Mouse (Mus musculus) frontal cortex, postnatal 14 days (tissue): ENCODE results near the gene Casc3.

Source experiments
- DNase-seq, 2 experiments: peaks; one replicate each; pipeline ENCODE4 v3.0.0; 2022; ENCODE audit warnings: low spot score in 2 of 2

Casc3 gene

DNA sequence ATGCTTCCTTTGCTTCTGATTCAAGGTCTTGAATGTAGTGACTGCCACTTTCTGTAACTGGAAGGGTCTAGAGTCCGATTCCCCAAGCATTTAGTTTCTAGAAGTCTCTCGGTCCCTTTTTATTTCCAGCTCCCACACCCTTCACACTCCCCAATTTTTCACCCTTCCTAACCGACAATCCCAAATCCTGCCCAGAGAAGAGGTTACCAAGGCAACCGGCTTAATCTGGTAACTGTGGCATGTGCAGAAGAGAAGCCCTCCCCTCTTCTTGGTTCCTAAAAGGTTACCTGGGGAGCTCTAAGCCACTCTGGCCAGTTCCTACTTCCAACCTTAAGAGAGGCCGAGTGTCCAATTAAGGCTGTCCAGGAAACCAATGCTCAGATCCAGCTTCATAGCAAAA lies 30.6 kb downstream of the Casc3 start:
- DNase-seq: no peak

DNA sequence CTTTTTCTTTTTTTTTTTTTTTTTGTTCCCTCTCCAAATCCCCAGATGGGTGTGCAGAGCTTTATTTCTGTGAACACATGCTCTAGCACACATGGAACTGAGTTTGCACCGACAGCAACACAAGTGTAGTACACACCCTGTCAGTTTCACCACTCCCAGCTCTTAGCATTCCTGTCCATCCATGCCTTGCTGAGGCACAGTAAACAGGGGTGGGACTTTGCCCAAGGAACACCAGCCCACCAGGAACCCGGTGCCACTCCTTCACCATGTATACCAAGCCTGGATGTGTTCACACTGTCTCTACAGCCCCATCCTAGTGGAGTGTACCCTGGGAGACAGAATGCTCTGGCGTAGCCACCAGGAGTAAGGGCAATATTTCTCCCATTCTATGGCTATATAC lies 31.0 kb downstream of the Casc3 start:
- no peak for DNase-seq

DNA sequence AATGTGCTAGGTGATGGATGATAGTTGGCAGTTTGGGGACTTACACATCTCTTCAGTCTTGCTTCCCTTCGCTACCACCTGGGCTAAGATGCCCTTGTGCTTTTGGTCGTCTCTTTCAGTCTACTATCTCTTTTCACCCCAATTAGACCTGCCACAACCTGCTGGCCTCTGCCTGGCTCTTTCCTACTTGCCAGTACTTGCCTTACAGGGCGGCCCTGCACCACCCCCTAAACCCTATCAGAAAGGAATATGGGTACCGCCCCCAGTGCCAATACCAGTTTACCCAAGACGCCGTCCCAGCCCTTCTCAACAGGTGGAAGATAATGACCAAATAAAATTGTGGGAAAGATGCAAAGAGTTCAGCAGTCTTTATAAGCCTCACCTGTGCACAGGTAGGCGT lies 31.4 kb downstream of the Casc3 start:
- DNase-seq: no peak

DNA sequence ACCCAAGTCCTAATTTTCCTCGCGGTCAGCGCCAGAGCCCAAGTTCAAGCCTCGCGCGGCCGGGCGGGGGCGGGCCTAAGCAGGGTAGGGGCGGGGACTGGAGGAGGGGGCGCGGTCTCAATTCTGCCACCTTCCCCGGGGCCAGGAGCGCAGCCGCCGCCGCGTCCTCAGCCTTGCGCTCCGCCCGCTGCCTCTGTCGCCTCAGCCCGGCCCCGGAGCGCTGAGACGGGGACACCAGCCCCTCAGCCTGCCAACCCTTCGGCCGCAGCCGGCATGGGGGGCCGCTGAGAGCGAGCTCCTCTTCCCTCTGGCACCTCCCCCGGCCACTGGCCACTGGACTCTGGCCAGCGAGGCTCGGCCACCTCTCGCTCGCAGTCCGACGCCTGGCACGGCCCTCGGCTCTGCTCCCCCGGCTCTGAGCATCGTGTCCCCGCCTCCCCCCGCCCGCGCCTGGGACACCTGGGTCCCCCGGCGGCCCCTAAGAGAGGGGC lies 32.0 kb downstream of the Casc3 start, which contains the start of gene Rapgefl1:
TSS of gene Rapgefl1 (plus strand) at position 135 of the 491 bp plus-strand sequence.
- DNase-seq: peak in 1 of 2 experiments; percentile 73

DNA sequence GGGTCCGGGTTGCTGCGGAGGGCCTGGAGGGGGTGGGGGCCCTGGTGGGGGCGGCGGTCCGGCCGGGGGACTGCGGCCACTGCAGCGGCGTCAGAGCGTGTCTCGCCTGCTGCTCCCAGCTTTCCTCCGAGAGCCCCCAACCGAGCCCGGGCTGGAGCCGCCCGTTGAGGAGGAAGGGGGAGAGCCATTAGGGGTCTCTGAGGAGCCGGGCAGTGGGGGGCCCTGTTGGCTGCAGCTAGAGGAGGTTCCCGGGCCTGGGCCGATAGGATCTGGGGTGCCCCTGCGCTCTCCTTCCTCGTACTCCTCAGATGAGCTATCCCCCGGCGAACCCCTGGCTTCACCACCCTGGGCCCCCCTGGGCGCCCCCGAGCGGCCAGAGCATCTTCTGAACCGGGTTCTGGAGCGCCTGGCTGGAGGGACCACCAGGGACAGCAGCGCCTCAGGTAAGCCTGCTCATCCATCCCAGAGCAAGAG lies 32.6 kb downstream of the Casc3 start:
- no peak for DNase-seq

DNA sequence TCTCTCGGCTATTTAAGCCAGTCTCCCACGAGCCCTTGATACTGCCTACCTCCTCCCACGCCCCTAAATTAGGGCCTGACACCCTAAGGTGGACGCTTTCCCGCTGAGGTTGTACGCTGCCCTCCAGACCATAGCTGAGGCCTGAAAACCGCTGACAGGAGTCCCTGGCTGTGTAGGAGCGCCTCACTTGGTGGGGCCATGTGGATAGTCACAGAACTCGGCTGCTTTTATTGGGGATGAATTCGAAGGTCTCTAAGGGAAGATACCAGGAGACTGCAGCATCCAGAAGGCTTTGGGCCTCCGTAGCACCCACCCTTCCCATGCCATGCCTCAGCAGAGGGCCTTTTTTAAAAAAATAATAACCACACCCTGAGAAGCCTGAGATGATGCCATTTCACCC lies 33.2 kb downstream of the Casc3 start:
- DNase-seq: no peak

DNA sequence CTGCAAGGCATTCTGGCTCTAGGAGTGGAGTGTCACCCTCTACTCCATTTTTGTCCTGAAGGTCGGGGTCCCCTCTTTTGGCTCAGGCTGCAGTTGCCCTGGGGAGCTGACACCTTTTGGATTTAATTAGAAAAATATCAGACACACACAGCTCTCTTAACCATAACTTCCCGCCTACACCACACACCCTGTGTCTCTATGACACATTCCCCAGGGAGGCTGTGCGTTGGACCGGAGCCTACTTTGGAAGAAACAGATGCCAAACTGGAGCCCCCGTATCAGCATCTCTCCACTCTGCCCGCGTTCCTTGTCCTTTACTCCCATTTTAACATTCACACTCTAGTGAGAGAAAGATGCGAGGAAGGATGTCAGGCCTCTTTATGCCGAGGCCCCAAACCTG lies 33.8 kb downstream of the Casc3 start:
- no peak for DNase-seq

DNA sequence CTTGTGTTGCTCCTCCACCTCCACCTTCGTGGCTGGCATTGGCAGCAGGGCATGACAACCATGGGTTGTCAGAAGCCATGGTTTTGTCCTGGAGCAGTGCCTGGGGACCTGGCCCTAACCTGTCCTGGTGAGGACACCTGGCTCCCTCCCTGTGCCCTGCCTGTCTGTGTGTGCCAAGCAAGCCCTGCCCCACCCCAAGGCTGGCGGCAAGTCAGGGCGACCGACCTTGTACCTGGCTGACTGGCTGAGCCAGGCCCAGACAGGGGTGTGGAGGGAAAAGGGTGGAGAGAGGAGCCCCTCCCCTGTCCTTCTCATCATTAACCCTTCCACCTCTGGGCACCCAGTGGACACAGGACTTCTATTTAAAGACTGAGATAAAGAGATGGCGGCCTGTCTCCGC lies 34.7 kb downstream of the Casc3 start:
- no peak for DNase-seq

DNA sequence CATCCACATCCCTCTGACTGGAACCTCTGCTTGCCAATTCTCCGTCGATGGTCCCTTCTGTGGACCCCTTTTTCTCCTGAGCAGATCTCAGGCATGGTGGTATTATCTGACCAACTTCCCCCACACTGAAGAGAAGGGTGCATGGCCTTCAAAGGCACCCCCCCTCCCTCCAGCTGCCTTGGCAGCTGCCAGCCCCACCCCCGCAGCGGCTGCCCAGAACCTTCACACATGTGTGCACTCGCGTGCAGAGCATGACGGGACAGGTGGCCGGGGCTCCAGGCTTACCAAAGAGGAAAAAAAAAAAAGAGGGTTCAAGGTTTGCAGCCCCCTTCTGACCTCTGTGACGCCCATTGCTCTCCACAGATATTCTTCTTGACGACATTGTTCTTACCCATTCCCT lies 35.2 kb downstream of the Casc3 start:
- DNase-seq: no peak

DNA sequence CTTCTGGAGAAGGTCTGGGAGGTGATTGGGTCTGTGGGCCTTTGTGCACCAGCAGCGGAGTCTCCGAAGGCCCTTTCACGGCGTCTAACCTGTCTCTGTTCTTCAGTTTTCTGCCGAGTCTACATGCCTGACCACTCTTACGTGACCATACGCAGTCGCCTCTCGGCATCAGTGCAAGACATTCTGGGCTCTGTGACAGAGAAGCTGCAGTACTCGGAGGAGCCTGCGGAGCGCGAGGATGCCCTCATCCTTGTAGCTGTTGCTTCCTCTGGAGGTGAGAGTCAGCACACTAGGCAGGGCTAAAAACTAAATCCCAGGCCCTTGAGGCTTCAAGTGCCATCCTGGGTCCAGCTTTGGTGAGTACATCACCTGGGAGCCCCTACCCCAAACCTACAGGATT lies 41.3 kb downstream of the Casc3 start:
- no peak for DNase-seq

DNA sequence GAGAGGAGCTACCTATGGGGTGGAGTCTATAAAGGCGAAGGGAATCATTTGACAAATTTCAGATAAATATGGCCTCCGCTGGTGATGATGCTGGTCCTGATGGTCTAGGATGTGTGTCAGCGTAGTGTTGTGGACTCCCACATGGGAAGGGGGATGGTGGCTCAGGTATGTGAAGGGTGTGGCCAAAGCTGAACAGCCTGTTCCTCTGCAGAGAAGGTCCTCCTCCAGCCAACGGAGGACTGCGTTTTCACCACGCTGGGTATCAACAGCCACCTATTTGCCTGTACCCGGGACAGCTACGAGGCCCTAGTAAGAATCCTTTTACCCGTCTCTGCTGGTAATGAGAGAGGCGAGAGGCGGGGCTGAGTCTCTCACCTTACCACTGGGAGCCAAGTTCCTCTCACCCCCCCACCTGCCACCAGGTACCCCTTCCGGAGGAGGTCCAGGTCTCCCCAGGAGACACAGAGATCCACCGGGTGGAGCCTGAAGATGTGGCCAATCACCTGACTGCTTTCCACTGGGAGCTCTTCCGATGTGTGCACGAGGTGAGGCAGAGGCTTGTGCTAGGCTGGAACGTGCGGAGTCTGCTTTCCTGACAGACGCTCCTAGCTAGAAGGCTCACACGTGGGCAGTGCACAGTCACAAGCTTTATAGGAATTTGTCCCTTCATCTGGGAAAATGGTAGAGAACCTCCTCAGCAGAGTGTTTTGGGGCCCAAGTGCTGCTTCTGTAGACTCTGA lies 42.3 kb downstream of the Casc3 start:
- DNase-seq: no peak

DNA sequence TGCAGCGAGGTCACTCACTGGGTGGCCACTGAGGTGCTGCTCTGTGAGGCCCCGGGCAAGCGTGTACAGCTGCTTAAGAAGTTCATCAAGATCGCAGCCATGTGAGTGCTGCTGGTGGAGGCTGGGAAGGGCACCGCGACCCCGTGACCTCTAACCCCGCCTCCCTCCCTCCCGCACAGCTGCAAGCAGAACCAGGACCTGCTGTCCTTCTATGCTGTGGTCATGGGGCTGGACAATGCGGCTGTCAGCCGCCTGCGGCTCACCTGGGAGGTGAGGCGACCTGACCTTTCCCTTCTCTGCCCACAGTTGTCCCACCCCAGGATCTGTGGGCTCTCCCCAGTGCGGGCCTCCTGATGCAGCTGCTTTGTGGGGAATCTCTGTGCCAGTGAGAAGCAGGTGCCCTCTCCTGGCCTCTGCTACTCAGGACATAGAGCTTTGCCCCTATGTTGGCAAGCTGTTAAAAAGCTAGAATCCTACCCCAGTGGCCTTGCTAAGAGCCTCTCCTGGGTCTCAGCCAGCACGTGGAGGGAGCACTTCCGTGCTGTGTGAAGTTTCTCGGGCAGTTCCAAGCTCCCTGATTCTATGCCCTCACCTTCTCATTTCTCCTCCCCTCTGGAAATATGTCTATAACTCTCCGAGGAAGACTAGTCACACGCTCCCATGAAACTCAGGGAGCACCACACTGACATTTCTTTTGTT lies 44.6 kb downstream of the Casc3 start:
- DNase-seq: no peak

DNA sequence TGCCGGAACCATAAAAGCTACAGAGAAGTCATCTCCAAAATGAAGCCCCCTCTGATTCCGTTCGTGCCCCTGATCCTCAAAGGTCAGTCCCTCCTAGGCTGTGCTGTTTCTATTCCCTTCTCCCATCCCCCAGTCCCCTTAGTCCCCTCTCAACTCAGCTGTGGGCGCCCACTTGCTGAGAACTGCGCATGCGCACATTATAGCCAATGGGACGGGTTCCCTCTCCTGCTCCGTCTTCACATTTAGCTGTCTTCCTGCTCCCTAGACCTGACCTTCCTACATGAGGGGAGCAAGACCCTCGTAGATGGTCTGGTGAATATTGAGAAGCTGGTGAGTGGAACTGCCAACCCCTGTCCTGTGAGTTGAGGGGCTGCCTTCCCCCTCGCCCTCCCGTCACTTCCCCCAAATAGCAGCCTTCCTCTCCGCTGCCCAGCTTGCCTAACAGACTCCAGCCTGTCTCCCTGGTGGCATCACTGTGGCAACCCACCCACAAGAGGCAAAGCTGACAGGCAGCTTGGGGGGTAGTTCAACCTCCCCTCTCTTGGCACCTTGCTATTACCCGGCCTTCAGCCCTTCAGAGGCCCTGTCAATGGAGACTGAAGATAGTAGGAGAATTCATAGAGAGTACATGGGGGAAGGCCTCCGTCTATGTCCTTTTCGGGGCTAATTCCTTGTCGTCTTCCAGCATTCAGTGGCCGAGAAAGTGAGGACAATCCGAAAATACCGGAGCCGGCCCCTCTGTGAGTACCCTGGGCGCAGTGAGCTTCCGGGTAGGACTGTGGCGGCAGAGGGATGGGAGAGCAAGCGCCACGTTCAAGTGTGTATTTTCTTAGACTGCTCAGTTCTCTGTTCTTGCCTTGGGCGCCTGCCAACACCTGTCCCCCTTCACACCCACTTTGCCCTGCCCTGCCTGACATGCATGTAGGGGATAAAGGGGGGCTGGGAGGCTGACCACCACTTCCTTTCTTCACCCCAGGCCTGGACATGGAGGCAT lies 45.7 kb downstream of the Casc3 start:
- no peak for DNase-seq

DNA sequence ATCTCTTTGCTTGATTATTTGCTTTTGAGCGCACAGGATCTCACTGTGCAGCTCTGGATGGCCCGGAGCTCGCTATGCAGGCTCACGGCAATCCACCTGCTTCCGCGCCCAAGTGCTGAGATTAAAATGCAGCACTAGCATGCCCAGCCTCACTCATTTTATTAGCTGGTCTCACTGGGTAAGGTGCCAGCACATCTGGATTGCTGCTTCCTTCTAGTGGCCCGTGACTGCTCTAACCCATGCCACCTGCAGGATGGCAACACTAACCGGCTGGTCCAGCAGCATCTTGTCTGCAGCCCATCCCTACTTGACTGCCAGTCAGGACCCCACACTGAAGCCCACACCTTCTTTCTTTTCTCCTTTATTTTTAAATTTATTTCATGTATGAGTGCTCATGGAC lies 49.4 kb downstream of the Casc3 start:
- DNase-seq: no peak

DNA sequence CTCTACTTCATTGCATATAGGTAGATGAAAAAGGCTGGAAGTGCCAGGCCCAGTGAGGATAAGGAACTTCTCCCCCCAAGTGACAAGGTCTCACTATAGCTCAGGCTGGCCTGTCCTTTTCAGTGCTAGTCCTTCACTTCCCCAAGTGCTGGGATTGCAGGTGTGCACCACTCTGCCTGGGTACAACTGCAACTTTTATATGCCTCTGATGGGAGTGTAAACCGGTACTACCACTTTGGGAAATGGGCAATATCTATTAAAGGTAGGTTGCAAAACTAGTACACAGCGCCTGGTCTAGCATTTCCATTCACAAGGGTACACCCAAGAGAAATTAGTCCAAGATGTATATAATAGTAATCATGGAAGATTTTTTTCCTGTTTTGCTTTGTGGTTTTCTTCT lies 50.0 kb downstream of the Casc3 start:
- DNase-seq: no peak

DNA sequence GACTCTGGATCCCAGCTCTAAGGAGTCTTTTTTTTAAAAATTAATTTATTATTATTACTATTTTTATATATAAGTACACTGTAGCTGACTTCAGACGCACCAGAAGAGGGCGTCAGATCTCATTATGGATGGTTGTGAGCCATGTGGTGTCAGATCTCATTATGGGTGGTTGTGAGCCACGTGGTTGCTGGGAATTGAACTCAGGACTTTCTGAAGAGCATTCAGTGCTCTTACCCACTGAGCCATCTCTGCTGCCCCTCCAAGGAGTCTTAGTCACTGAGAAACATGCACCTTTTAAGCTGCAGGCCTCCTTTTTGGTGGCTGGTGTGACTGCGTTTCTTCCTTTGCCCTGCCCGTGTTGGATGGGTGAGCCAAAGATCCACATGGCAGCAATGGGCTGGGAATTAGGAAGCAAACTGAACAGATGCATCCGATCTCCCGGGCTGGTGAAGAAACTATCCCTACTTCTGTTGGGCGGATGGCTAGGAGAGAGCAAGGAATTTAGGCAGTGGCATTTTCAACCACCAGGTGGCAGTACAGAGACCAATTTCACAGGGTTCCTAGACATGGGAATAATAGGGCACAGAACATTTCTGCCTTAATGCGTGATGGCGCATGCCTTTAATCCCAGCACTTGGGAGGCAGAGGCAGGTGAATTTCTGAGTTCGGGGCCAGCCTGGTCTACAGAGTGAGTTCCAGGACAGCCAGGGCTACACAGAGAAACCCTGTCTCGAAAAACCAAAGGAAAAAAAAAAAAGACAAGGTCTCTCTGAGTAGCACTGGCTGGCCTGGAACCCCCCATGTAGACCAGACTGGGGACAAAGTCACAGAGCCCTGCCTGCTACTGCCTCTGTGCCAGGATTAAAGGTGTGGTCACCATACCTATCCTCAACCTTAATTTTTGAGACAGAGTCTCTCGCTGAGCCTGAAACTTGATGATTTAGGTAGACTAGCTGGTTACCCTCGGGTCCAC lies 54.3 kb downstream of the Casc3 start:
- peak; percentile 75 to 88 for DNase-seq

DNA sequence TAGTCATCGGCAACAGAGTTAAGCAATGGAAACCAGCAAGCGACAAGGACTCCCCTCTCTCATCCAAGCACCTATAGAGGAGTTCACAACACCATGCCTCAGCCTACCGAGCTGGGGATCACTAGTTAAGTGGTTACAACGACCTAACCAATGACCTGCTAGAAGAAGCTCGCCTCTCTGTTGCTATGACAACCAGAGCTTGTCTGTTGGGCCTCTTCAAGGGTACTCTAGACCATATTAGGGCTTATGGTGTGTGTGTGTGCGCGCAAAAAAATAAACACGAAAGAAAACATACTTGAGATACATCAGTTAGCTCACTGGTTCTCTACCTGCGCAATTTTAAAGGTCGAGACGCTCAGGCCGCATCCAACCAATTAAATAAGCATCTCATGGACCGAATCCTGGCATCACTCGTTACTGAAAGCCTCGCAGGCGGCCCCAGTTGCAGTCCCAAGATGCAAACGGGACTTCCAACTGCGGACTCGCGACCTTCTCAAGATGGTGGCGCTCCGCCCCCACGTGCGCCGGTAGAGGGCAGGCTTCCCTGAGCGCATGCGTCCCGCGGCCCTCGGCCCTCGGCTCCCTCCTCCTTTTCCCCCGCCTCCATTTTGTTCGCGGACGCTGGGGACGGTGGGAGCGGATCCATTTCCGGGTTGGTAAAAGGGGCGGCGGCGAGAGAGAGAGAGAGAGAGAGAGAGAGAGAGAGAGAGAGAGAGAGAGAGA lies 58.5 kb downstream of the Casc3 start, which contains the start of gene Wipf2:
TSS of gene Wipf2 (plus strand) at position 611 of the 723 bp plus-strand sequence.
- peak; percentile 92 to 96 for DNase-seq

DNA sequence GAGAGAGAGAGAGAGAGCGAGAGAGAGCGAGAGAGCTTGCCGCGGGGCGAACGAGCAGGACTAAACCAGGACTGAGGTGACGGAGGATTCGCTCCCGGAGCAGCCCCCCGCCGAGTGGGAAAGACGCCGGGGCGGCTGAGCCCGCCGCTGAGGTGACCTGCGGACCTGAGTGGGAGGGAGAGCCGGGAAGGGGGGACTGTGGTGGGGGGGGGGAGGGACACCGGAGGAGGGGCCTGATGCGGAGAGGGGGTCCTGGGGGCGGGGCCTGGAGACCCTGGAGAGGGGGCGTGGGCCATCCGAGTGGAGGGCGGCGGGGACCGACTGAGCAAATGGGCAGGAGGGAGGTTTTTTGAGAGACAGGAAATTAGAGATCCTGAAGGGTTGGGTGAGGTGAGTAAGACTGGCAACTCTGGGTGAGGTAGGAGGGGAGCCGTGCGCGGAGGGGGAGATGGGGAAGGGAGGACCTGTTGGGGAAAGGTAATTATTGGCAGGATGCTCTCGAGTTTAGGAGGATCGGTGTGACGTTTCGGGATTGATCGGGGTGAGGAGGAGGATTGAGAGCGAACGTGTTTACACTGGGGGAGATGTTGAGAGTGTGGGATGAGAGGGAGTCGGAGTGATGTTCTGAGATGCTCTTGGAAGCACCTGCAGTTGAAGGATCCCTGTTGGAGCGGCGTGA lies 59.2 kb downstream of the Casc3 start:
- peak in 1 of 2 experiments; percentile 57 for DNase-seq

DNA sequence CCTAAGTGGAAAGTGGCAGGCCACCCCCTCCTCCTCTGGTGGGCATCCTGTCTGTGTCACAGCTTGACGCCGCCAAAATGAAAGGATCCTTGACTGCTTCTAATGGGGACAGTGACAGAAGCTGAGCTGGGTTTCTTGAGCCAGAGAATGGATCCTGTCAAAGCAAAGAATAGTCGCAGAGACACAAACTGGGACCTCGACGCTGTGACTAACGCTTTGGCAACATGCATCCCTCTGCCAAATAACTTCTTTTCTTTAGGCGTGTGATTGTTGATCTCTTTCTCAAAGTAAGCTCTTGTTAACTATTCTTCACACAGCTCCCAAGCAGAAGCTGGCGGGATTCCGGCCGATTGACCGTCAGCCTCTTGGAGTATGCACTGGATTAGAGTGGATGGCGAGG lies 62.6 kb downstream of the Casc3 start:
- DNase-seq: no peak
